In the genomic region with DNA sequence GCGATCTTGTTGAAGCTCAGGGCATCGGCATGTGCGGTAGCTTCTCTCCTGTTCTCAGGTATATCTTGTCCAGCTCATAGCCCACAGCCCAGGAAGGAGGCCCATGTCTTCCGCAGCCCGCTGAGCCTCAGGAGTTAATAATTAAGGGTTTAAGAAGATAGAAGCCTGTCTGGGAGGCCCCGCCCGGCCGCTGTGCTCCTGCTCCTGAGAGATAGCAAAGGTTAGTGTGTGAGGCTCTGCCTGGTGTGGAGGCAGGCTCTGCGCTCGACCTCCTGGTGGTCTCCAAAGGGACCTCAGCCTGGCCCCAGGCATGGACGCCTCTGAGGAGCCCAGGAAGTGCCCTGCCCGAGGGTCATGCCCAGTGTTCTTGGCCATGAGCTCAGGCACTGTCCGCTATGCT, we compare ENCODE assay signal across 11 mouse cellular contexts. TPM values are rescaled to one million over a fixed set of nuclear protein-coding genes. Genes with fewer than 3 reads are reported as not detected.
DNase-seq lines count a peak whose midpoint lies in the region; ATAC-seq and TF ChIP-seq lines count a peak whose summit lies in the region.
"Had no signal": no experiment of that assay in that cellular context is flagged by ENCODE, and none has a peak within 500 bp of the region (broad histone marks: within the 10 kb centered on the region; RNA-seq: fewer than 3 reads in every experiment).

No protein-coding gene starts in this region.

- peak overlapping the region; percentile 98 for H3K4me2 ChIP-seq in heart, embryonic 11.5 days
- H3K4me2 ChIP-seq in liver, embryonic 16.5 days (ENCODE audit: low read depth, low read length) = peak overlapping the region; percentile 96
- no peak overlapping the region for H3K4me2 ChIP-seq in forebrain, postnatal 0 days (ENCODE audit: low read depth)

- peaks cover 60% of the 10 kb centered on the region for H3K4me1 ChIP-seq in heart, embryonic 11.5 days (ENCODE audit: control insufficient read depth, insufficient read depth, low read length)
- H3K4me1 ChIP-seq in liver, embryonic 16.5 days (ENCODE audit: control insufficient read depth, low read depth, low read length) = peaks cover 51% of the 10 kb centered on the region
- peaks cover 6% of the 10 kb centered on the region for H3K4me1 ChIP-seq in lung, adult 2 months (ENCODE audit: control insufficient read depth, insufficient read depth, low read length)
- peaks cover 5% of the 10 kb centered on the region; the same call in 1 of the 2 replicates for H3K4me1 ChIP-seq in forebrain, postnatal 0 days (ENCODE audit: insufficient read depth)

- peak; percentile 39; the same call in 1 of the 2 replicates for ATAC-seq in heart, embryonic 11.5 days (replicated peaks; ENCODE audit: insufficient number of reproducible peaks, low FRiP score, low TSS enrichment)
- ATAC-seq in liver, embryonic 16.5 days (ENCODE audit: low read depth) = peak; percentile 77
- no peak for ATAC-seq in forebrain, postnatal 0 days

- no peaks in the 10 kb centered on the region for H3K27me3 ChIP-seq in heart, embryonic 11.5 days (ENCODE audit: control insufficient read depth, insufficient read depth, low read length)
- no peaks in the 10 kb centered on the region for H3K27me3 ChIP-seq in liver, embryonic 16.5 days (ENCODE audit: control insufficient read depth, insufficient read depth, low read depth, low read length)
- H3K27me3 ChIP-seq in forebrain, postnatal 0 days (ENCODE audit: insufficient read depth, low read length) = no peaks in the 10 kb centered on the region

- WGBS in heart, embryonic 11.5 days (ENCODE audit: insufficient replicate concordance) = 43% methylated on average over 13 of the region's 13 CpGs
- 22% methylated on average over 13 of the region's 13 CpGs for WGBS in liver, embryonic 16.5 days (ENCODE audit: insufficient replicate concordance)
- WGBS in lung, adult 2 months = 83% methylated on average over 13 of the region's 13 CpGs
- WGBS in forebrain, postnatal 0 days = 83% methylated on average over 13 of the region's 13 CpGs

- no peaks in the 10 kb centered on the region for H3K36me3 ChIP-seq in heart, embryonic 11.5 days (ENCODE audit: control insufficient read depth, insufficient read depth, low read length)
- peaks cover 16% of the 10 kb centered on the region for H3K36me3 ChIP-seq in liver, embryonic 16.5 days (ENCODE audit: control insufficient read depth, insufficient read depth)
- H3K36me3 ChIP-seq in forebrain, postnatal 0 days (ENCODE audit: insufficient read depth) = no peaks in the 10 kb centered on the region

- peak overlapping the region; percentile 71 for H3K4me3 ChIP-seq in heart, embryonic 11.5 days (ENCODE audit: low read depth, low read length)
- peak overlapping the region; percentile 80 for H3K4me3 ChIP-seq in liver, embryonic 16.5 days (ENCODE audit: low read depth, low read length)
- no peak overlapping the region for H3K4me3 ChIP-seq in lung, adult 2 months (replicated peaks; ENCODE audit: extremely low read depth, low read depth, low read length)
- H3K4me3 ChIP-seq in forebrain, postnatal 0 days (ENCODE audit: low read depth, low read length) = no peak overlapping the region
- H3K4me3 ChIP-seq: myocyte had no signal

- peak overlapping the region; percentile 66 for H3K9ac ChIP-seq in heart, embryonic 11.5 days (ENCODE audit: low read depth, low read length)
- peak overlapping the region; percentile 94 for H3K9ac ChIP-seq in liver, embryonic 16.5 days (ENCODE audit: low read depth, low read length)
- H3K9ac ChIP-seq in forebrain, postnatal 0 days = no peak overlapping the region

- no peak for TF ChIP-seq POLR2A in lung, adult 2 months (IDR thresholded peaks at IDR 0.05; ENCODE audit: borderline replicate concordance, extremely low read depth, low read depth, low read length)

- TF ChIP-seq CTCF in lung, adult 2 months (IDR thresholded peaks at IDR 0.05; ENCODE audit: insufficient read depth, low read length) = no peak
- TF ChIP-seq CTCF in forebrain, postnatal 0 days (IDR thresholded peaks at IDR 0.05; ENCODE audit: low read depth) = no peak

- no peaks in the 10 kb centered on the region for H3K9me3 ChIP-seq in heart, embryonic 11.5 days (replicated peaks; ENCODE audit: control insufficient read depth, low read length)
- no peaks in the 10 kb centered on the region for H3K9me3 ChIP-seq in liver, embryonic 16.5 days (replicated peaks; ENCODE audit: control insufficient read depth, low read length)
- no peaks in the 10 kb centered on the region for H3K9me3 ChIP-seq in forebrain, postnatal 0 days (ENCODE audit: low read length)

- H3K27ac ChIP-seq in heart, embryonic 11.5 days (ENCODE audit: low read depth, low read length) = peak overlapping the region; percentile 94
- peak overlapping the region; percentile 98 for H3K27ac ChIP-seq in liver, embryonic 16.5 days (ENCODE audit: low read length)
- no peak overlapping the region for H3K27ac ChIP-seq in forebrain, postnatal 0 days (ENCODE audit: low read depth, low read length)

- DNase-seq in heart, adult 11 months = no peak
- peak; percentile 37 for DNase-seq in c-Kit-positive CD71-negative TER-119-negative erythroid progenitor cells, embryonic 14.5 days (ENCODE audit: low read depth)
- peak; percentile 80 for DNase-seq in kidney, adult 9 months
- no peak for DNase-seq in lung, adult 2 months
- DNase-seq in testis, postnatal 14 days (ENCODE audit: low spot score) = no peak
- DNase-seq in forebrain, postnatal 0 days = no peak
- DNase-seq: adrenal gland, adult 2 months had no signal

RNA-seq across cellular contexts. Expression of gene Rab3il1, which starts 13.4 kb away (rescaled TPM):
- polyA plus RNA-seq in heart, embryonic 11.5 days (2014; fragmentation: Nextera tagmentation; extraction: Ambion mirVana) = 50.8 and 54.0 TPM in 2 replicates
- 236 and 248 TPM in 2 replicates for polyA plus RNA-seq in liver, embryonic 16.5 days (2015; fragmentation: Nextera tagmentation; extraction: Ambion mirVana)
- 10.5 and 13.8 TPM in 2 replicates for polyA plus RNA-seq in lung, adult 2 months (2012; rRNA removed)
- 14.4 and 19.9 TPM in 2 replicates for total RNA-seq in forebrain, postnatal 0 days (2014; rRNA removed)
- polyA plus RNA-seq in forebrain, postnatal 0 days (2015; fragmentation: Nextera tagmentation; extraction: Ambion mirVana) = 20.0 and 20.6 TPM in 2 replicates

RNA-seq across cellular contexts. Expression of gene Best1, which starts 13.4 kb away (rescaled TPM):
- 0.10 and 0.41 TPM in 2 replicates for polyA plus RNA-seq in heart, embryonic 11.5 days (2014; fragmentation: Nextera tagmentation; extraction: Ambion mirVana)
- 0.13 and 0.14 TPM in 2 replicates for polyA plus RNA-seq in liver, embryonic 16.5 days (2015; fragmentation: Nextera tagmentation; extraction: Ambion mirVana)
- polyA plus RNA-seq in lung, adult 2 months (2012; rRNA removed) = 2.3 and 3.1 TPM in 2 replicates
- total RNA-seq in forebrain, postnatal 0 days (2014; rRNA removed) = 0.92 and 1.6 TPM in 2 replicates
- 1.6 and 3.6 TPM in 2 replicates for polyA plus RNA-seq in forebrain, postnatal 0 days (2015; fragmentation: Nextera tagmentation; extraction: Ambion mirVana)
- total RNA-seq: hematopoietic stem cell, adult 5-6 weeks had no signal

RNA-seq across cellular contexts. Expression of gene Fads3, which starts 26.5 kb away (rescaled TPM):
- 15.8 and 17.9 TPM in 2 replicates for polyA plus RNA-seq in heart, embryonic 11.5 days (2014; fragmentation: Nextera tagmentation; extraction: Ambion mirVana)
- polyA plus RNA-seq in liver, embryonic 16.5 days (2015; fragmentation: Nextera tagmentation; extraction: Ambion mirVana) = 7.3 and 8.6 TPM in 2 replicates
- polyA plus RNA-seq in lung, adult 2 months (2012; rRNA removed) = 283 and 341 TPM in 2 replicates
- 45.5 and 45.6 TPM in 2 replicates for total RNA-seq in forebrain, postnatal 0 days (2014; rRNA removed)
- 25.0 and 29.4 TPM in 2 replicates for polyA plus RNA-seq in forebrain, postnatal 0 days (2015; fragmentation: Nextera tagmentation; extraction: Ambion mirVana)

RNA-seq across cellular contexts. Expression of gene Fth1, which starts 34.4 kb away (rescaled TPM):
- polyA plus RNA-seq in heart, embryonic 11.5 days (2014; fragmentation: Nextera tagmentation; extraction: Ambion mirVana) = 1,994 and 2,294 TPM in 2 replicates
- polyA plus RNA-seq in liver, embryonic 16.5 days (2015; fragmentation: Nextera tagmentation; extraction: Ambion mirVana) = 3,514 and 3,691 TPM in 2 replicates
- polyA plus RNA-seq in lung, adult 2 months (2012; rRNA removed) = 4,642 and 7,955 TPM in 2 replicates
- 228 and 300 TPM in 2 replicates for total RNA-seq in forebrain, postnatal 0 days (2014; rRNA removed)
- polyA plus RNA-seq in forebrain, postnatal 0 days (2015; fragmentation: Nextera tagmentation; extraction: Ambion mirVana) = 2,942 and 2,984 TPM in 2 replicates

Comparison
In these comparisons a context has a peak if more than half of its experiments do, and no peak if none do; other contexts are left out.
1. H3K4me3 ChIP-seq: peak in heart, embryonic 11.5 days (single experiment) and liver, embryonic 16.5 days (single experiment); none in lung, adult 2 months (single experiment) and forebrain, postnatal 0 days (single experiment).
2. DNase-seq: peak in c-Kit-positive CD71-negative TER-119-negative erythroid progenitor cells, embryonic 14.5 days (single experiment) and kidney, adult 9 months (single experiment); none in heart, adult 11 months (single experiment), lung, adult 2 months (single experiment), testis, postnatal 14 days (single experiment) and forebrain, postnatal 0 days (single experiment).